Mouse (Mus musculus): ENCODE data around the gene Cic.
A peak's percentile ranks its signal among the peaks of the same experiment; 100 is the strongest.

Gene Cic

DNA sequence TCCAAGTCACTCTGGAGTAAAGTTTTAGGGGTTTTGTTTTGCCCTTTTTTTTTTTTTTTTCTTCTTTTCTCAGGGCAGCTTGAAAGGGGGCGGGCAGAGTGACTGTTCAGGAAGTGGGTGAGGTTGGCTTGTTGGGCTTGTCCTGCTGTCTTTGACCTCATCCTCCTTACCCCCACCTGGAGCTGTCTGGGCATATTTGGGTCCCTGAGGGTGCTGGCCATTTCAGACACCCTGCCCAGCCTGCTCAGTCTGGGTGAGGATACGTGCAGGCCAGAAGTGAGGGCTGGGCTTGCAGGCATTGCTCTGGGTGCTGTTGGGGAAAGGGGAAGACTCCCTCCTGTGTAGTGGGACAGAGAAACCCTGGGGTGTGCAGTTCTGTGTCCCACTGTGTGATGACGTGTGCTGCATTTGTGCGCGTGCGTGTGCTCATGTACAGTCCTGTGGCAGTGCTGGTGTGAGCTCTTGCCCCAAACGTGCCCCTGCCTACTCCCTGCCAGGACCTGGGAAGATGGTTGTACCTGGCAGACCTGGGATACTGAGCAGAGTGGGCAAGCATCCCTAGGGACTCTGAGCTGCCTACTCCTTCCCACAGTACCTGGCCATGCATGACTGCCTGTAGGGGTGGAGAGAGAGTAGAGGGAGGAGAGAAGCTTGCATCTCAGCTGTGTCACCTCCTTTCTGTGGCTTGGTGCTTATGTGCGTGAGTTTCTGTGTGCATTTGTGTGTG lies 2.2 kb downstream of the Cic start:
- DNase-seq (ENCODE audit: low spot score), result no peak

DNA sequence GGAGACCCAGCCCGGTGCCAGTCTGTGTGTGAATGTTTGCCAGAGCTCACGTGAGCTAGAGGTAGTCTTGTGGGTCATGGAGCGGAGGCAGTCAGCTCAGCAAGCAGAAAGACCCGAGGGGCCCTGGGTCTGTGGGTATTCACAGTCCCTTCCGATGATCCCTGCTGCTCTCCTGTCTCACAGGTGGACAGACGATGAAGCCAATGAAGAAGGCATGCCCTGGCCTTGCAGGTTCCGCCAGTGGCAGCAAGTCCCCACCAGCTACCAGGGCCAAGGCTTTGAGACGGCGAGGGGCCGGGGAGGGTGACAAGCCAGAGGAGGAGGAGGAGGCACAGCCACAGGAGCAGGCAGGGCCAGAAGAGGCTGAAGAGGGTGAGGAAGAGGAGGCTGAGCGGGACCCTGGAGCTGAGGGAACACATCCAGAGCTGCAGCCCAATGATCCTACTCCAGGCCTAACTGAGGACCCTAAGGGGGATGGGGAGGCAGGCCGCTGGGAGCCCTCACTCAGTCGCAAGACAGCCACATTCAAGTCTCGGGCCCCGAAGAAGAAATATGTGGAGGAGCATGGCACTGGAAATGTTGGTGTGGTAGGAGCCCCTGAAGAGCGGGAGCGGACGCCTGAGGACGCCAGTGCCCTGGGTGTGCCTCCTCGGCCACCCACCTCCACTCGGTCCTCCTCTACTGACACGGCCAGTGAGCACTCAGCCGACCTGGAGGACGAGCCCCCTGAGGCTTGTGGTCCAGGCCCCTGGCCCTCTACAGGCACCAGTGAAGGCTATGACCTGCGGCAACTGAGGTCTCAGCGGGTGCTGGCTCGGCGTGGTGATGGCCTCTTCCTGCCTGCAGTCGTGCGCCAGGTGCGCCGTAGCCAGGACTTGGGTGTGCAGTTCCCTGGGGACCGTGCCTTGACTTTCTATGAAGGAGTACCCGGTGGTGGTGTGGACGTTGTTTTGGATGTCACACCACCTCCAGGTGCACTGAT lies 3.4 kb downstream of the Cic start:
- DNase-seq (ENCODE audit: low spot score), result no peak

GRCm38 (mm10) chr7:25271651-25272444 lies 4.3 kb downstream of the Cic start:
- no peak for DNase-seq (ENCODE audit: low spot score)

- DNase-seq (ENCODE audit: low spot score), result no peak
Measured at GRCm38 (mm10) chr7:25272445-25273258, 5.1 kb downstream of the Cic start.

DNA sequence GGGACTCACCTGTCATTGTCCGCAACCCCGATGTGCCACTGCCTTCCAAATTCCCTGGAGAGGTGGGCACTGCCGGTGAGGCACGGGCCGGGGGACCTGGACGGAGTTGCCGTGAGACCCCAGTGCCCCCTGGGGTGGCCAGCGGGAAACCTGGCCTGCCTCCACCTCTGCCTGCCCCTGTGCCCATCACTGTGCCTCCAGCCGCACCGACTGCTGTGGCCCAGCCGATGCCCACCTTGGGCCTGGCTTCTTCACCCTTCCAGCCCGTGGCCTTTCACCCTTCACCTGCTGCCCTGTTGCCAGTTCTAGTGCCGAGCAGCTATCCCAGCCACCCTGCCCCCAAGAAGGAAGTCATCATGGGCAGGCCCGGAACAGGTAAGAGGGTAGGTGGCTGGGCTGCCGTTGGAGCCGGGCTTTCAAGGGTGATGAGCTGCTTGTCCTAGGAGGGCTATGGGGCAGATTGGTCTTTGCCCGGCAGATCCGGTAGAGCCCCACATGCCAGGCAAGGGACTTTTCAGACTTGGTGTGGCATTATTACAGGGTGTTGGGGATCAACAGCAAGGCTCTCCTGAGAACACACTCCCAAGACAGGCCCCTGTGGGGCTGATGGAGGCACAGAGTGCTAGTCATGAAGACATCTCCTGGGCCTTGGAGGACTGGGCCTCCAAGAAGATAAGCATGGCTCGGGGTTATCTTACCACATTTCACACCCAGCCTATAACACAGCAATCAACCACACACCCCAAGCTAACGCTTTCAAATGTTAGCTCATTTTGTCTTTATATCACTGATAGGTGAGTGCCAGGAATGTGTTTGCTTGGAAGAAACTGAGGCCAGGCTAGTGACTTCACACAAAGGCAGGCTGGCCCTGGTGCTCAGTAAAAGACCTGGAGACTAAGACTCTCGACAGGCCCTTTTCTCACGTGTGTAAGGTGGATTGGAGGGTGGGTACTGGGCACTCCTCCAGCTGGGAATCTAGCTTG lies 6.0 kb downstream of the Cic start:
- no peak for DNase-seq (ENCODE audit: low spot score)

- DNase-seq (ENCODE audit: low spot score), result peak; percentile 64
Measured at GRCm38 (mm10) chr7:25274571-25274970, 7.1 kb downstream of the Cic start.

- DNase-seq (ENCODE audit: low spot score), result no peak
Measured at GRCm38 (mm10) chr7:25274996-25275395, 7.5 kb downstream of the Cic start.

GRCm38 (mm10) chr7:25275555-25276298 lies 8.2 kb downstream of the Cic start:
- no peak for DNase-seq (ENCODE audit: low spot score)

GRCm38 (mm10) chr7:25277405-25277804 lies 9.9 kb downstream of the Cic start:
- no peak for DNase-seq (ENCODE audit: low spot score)

- no peak for DNase-seq (ENCODE audit: low spot score)
Measured at GRCm38 (mm10) chr7:25277998-25278340, 10.5 kb downstream of the Cic start.

DNA sequence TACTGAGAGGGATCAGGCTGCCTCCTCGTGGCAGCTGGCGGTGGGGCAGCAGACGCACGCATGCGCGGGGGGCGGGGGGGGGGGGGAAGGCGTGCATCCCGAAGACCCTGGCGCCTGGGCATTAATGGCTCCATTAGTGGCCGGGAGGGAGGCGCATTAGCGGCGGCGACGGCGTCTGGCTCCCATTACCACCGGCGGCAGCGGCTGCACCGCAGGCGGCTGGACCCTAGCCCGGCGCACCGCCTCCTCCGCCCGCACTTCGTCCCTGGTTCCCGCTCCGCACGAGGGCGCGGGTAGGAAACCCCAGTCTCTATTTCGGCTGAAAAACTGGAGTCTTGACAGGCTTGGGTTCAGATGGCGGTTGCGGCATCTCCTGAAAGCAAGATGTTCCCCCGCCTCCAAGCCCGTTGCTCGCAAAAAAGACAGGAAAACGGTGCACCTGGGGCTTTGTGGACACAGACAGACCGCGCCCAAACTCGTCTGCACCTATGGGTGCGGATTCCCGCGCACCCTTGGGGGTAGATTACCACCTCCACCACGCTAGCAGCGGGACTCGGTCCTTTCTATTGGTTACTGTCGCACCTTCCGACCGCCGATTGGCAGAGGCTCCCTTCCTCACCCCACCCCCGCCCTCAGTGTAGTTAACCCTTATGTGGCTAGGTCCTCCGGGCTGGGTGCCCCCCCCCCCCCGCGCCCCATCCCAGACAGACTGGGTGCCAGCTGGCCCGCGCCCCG lies 11.0 kb downstream of the Cic start:
- peak; percentile 94 for DNase-seq (ENCODE audit: low spot score)

- peak; percentile 80 for DNase-seq (ENCODE audit: low spot score)
Measured at GRCm38 (mm10) chr7:25279076-25279860, 11.8 kb downstream of the Cic start.

- DNase-seq (ENCODE audit: low spot score), result no peak
Measured at GRCm38 (mm10) chr7:25279861-25280791, 12.6 kb downstream of the Cic start.

- no peak for DNase-seq (ENCODE audit: low spot score)
Measured at GRCm38 (mm10) chr7:25281166-25281733, 13.7 kb downstream of the Cic start.

DNA sequence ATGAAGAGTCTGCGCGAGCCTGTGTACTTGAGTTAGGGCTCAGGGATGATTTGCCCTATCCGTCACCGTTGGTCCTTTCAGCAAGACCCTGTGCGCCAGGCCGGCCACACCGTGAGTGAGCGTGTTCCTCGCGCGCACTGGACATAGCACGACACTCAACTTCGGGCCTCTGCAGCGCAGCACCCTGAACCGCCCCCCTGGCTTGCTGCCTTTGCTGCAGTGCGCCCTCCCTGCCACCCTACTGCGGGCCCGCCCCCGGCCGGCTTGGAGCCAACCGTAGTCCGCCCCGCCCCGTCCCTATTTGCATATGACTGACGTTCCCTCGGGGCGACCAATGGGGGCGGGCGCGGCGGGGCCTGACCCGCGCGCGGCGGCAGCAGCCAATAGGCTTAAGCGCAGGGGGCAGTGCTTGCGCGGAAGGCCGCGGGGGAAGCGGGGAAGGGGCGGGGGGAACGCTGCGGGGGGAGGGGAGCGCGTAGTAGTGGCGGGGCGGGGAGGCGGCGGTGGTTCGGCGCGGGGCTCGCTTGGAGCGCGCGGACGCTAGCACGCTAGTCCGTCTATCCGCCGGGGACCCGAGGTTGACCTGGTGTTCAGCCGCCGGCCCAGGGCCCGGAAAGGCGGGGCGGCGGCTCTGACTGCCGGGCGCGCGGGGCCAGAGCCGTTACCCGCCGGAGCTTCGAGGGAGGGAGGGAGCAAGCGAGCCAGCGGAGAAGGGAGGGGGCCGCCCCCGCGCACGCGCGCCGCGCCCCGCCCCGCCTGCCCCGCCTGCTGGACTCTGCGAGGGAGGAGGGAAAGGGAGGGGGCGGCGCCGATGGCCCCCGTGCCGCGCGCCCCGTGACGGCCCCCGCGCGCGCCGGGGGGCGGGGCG lies 14.5 kb downstream of the Cic start:
- DNase-seq (ENCODE audit: low spot score), result peak; percentile 97
